Mouse (Mus musculus) heart, adult 18-20 months (tissue): ENCODE measurements at regions not wholly inside any gene's neighbourhood (a gene's known extent, or its start where the extent isn't known, plus 50 kb on each side); places are given as distances from the start of the nearest gene placed in this dataset.

ENCODE experiments used
- DNase-seq, 2 experiments: peaks; one replicate each; pipeline ENCODE4 v3.0.0; 2021 to 2022; ENCODE audit warnings: mixed read lengths in 1 of 2

DNA sequence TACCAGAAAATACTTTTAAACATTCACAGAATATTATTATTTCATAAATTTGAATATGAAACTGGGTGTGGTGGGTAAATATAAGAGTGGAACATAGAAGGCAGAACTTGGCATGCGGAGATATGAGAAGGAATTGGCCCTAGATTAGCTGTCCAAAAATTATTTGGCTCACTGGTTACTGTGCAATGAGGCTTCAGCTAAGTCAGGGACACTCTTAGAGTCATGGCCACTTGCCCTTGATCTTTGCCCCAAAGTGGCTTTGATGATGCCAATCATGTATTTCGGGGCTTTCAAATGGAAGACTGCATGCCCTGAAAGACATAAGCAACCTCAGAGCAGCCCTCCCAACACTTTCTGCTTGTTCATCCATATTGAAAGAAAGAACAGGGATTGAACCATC, 76.9 kb downstream of the Pxdc1 start:
- peak in 1 of 2 experiments; percentile 3 for DNase-seq

GRCm38 (mm10) chr13:34575997-34576314, 77.3 kb downstream of the Pxdc1 start:
- no peak for DNase-seq

DNA sequence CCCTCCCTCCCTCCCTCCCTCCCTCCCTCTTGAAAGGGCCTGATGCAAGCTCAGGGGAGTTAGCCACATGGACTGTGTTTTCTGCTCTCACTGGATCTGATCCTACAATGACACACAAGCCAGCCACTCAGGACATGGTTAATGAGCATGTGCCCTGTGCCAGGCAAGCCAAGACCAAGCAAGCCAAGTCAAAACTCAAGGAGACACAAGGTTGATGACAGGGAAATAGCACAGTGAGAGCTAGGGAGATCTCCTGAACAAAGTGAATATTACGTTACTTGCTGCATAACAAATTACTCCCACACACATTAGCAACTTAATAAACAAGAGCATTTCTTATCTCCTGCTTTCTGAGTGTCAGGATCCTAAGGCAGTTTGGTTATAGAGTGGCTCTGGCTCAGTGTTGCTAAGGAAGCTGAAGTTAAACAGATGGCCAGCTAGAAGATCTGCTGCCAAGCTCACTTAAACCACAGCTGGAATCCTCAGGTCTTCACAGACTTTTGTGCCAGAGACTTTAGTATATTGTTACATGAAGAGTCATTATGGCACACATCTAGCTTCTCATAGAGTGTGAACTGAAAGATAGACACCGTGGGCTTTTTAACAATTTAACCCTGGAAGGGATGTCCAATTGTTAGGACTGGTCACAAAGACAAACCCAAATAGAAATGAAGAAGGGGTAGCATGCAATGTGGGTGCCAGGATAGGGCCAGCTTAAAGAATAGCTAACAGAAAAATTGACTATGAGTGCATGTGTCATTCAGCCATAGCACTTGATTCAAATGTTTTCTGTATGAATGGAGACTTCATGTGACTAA, 77.9 kb downstream of the Pxdc1 start:
- DNase-seq = peak; percentile 37 to 47

DNA sequence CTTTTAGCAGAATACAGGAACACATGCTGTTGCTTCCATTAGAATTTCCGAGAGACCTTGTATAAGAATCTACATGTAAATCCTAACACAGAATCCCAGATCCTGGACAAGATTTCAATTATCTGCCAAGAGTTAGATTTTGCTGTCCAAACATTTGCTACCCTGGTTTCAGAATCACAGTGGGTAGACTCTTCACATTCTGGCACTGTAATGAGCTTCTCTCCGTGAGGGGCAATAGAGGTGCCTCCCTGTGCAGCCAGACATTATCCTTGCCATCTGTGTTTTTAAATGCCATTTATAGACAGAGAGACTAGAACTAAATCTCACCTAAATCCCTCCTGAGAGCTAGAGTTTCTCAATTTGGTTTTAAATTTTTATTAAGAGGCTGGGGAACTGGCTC, 84.0 kb downstream of the Pxdc1 start:
- no peak for DNase-seq

DNA sequence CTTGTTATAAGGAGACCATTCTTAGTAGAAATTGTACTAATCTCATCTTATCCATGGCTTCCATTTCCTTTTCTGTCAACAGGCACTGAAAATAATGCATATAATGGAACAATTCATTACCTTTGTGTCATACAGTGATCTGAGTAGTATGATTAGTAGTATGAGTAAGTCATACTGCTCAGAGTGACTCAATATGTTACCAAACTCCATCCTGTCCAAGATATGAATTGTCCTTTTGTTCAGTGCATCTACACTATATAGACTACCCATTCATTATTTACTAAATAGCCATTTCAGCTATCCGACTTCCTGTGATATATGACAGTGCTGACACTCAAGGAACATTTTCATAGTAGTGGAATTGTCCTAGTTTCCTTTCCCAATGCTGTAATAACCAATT, 86.6 kb downstream of the Pxdc1 start:
- DNase-seq = no peak

GRCm38 (mm10) chr13:34550130-34550884, 103.0 kb downstream of the Pxdc1 start:
- no peak for DNase-seq

GRCm38 (mm10) chr13:34540646-34541045, 112.6 kb downstream of the Pxdc1 start:
- DNase-seq = no peak

DNA sequence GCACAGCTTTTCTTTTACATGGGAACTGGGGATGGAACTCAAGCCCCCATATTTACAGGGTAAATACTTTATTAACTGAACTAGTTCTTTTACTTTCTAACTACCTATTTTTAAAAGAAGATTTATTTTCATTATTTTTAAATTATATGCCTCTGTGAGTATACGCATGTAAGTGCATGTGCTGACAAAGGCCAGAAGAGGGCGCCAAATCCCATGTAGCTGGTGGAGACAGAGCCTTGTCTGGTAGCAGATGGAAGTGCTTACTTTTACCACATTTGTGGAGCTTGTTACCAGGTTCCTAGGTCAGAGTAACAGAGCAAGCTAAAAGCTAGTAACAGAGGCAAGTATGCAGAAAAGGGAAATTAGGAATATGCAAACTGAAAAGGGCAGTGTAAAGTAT, 119.4 kb downstream of the Pxdc1 start:
- no peak for DNase-seq

- no peak for DNase-seq
These were observed 142.0 kb downstream of the Pxdc1 start for GRCm38 (mm10) chr13:34511332-34511731.

DNA sequence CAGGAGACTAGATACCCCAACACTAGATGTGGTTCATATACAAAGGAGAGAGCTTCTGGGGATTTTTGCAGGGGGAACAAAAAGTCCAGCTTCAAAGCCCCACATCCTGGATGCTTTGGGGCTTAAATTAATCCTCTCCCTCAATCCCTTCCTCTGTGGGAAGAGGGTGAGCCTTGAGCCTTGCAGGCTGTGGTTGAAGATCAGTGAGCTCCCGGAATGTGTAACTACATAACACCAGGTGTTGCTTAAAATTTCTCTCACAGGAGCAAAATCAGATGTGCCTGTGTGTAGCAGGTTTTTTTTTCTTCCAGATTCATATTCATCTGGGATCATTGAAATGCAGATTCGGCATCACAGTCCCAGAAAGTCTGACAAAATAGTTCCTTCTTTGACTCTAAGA, 146.1 kb downstream of the Pxdc1 start:
- DNase-seq = no peak

GRCm38 (mm10) chr13:34505861-34506260, 147.4 kb downstream of the Pxdc1 start:
- no peak for DNase-seq

GRCm38 (mm10) chr13:34504879-34505278, 148.4 kb downstream of the Pxdc1 start:
- no peak for DNase-seq

GRCm38 (mm10) chr13:34498910-34499309, 153.9 kb upstream of the Slc22a23 start:
- no peak for DNase-seq

DNA sequence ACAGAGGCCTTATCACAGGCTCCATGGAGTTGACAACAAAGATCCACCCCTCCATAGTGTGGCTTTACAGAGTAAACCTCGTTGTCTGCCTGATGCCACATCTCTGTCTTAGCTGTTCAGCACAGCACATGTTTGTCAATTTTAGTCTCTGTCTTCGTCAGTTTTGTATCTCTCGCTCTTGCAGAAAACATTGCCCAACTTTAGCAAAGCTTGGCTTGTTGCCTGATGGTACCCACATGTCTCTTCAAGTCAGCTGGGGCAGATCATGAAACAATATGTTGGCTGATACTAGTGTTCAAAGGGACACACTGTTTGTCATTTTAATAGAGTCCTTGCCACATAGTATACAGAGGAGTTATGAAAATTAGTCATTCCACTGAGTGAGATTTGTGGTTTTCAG, 152.7 kb upstream of the Slc22a23 start:
- no peak for DNase-seq

- DNase-seq = no peak
These were observed 139.8 kb upstream of the Slc22a23 start for GRCm38 (mm10) chr13:34484831-34485230.

- DNase-seq = no peak
These were observed 136.5 kb upstream of the Slc22a23 start for GRCm38 (mm10) chr13:34481461-34481860.

DNA sequence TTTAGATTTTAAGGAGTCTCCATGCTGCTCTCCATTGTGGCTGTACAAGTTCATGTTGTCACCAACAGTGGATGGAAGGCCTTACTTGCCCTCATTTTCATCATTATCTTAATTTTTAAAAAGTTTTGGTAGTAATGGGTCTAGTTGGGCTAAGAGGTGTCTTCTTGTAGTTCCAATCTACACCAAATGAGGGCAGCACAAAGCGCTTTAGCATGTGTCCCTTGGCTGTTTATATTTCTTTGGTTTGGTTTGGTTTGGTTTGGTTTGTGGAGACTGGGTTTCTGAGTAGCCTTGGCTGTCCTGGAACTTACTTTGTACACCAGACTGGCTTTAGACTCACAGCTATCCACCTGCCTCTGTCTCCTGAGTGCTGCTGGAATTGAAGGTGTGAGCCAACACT, 125.4 kb upstream of the Slc22a23 start:
- peak in 1 of 2 experiments; percentile 4 for DNase-seq

DNA sequence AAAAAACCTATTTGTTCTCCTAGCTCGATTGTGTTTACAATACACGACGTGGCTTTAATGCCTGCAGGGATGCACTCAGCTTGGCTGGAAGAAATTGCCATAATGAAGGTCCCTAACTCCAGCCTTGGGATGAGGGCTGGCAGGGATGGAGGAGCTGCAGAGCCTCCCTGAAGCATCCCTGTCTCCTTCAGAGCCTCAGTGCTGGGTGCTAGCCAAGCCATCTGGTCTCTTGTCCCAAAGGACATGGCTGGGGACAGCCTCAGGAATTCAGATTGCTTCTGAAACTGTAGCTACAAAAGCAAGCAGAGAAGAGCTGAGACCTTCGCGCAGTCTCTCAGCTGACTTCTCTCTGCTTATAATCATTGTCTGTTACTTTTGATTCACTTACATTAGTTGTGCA, 124.6 kb upstream of the Slc22a23 start:
- peak; percentile 12 to 13 for DNase-seq

GRCm38 (mm10) chr13:34468132-34468748, 123.3 kb upstream of the Slc22a23 start:
- DNase-seq = no peak

DNA sequence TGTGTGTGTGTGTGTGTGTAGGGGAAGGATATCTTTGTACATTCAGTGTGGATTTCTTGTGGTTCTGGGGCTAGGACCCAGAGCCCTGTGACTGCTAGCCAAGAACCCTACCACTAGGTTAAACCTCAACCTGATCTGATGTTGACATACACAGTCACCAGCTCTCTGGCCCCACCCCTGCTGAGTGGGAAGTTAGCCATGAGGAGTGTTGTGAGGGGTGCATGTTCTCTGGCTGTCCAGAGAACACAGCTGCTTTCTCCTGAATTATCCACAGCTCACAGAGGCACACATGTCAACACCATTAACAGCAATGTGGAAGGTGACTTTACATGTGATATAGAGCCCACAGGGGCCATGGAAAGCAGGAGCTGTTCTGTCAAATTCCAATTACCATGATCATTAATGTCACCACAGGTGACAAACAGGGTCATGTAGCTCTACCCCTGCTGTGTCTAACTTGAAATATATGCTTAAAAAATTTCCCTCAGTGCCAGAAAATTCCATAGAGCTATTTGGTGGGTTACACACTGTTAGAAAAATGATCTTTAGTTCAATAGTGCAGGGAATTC, 121.0 kb upstream of the Slc22a23 start:
- no peak for DNase-seq

DNA sequence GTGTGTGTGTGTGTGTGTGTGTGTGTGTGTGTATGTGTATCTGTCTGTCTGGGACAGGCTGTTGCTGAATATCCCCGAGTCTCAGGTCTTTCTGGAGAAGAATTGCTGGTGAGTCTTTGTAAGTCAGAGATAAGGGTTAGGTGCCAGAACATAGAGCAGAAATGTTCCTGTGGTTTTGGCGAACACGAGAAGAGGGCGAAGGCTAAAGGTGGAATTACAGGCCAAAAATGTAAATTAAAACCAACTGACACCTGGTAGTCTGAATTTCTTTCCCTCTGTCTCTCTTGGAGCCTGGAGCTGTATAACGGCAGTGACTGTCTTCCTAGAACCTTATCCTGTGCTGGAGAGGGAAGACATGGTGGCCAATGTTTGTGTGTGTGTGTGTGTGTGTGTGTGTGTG, 120.5 kb upstream of the Slc22a23 start:
- DNase-seq = no peak

- DNase-seq = no peak
These were observed 119.2 kb upstream of the Slc22a23 start for GRCm38 (mm10) chr13:34464221-34464620.
